Mouse (Mus musculus) brain, embryonic 14.5 days (tissue): ENCODE data around the gene Carmil1. TPM values are rescaled to one million over a fixed set of nuclear protein-coding genes. Genes with fewer than 3 reads are reported as not detected.

Source experiments
- DNase-seq: peaks from one replicate; pipeline ENCODE4 v3.0.0-alpha.2; 2011; ENCODE audit warnings: low read depth
- CTCF ChIP-seq: fragments of 200-500 bp; IDR thresholded peaks from 2 replicates; pipeline ENCODE4 v1.5.1; 2012; ENCODE audit warnings: inconsistent platforms, mild to moderate bottlenecking, moderate library complexity, borderline replicate concordance; ENCODE audit not compliant: insufficient read depth, insufficient read length; ENCODE audit errors: extremely low read depth
- POLR2A ChIP-seq: fragments of 200-500 bp; IDR thresholded peaks from 2 replicates; pipeline ENCODE4 v1.6.1; 2012; ENCODE audit warnings: mild to moderate bottlenecking, inconsistent platforms, borderline replicate concordance; ENCODE audit not compliant: poor library complexity, insufficient read depth, insufficient read length, severe bottlenecking; ENCODE audit errors: extremely low read depth
- polyA plus RNA-seq: library from polyadenylated mRNA; depleted of rRNA; stranded (reverse); fragments of >200 nt; gene quantifications from 2 replicates; pipeline ENCODE4 v1.2.3, GENCODE M21; 2012

Carmil1 gene
- polyA plus RNA-seq, 1 experiment, result 20.1 TPM

- no peak for DNase-seq
- TF ChIP-seq POLR2A (no peak), CTCF (no peak)
These were observed 215.1 kb downstream of the Carmil1 start for GRCm38 (mm10) chr13:24065536-24065935.

GRCm38 (mm10) chr13:24062770-24063169 is 217.8 kb downstream of the Carmil1 start:
- TF ChIP-seq POLR2A (no peak), CTCF (no peak)
- peak; percentile 86 for DNase-seq

- TF ChIP-seq CTCF (no peak), POLR2A (no peak)
- DNase-seq, result peak; percentile 63
These were observed 225.3 kb downstream of the Carmil1 start for GRCm38 (mm10) chr13:24055072-24055869.

GRCm38 (mm10) chr13:24051496-24051895 is 229.1 kb downstream of the Carmil1 start:
- TF ChIP-seq POLR2A, result no peak
- TF ChIP-seq CTCF, result no peak
- DNase-seq, result no peak

GRCm38 (mm10) chr13:24050330-24050729 is 230.3 kb downstream of the Carmil1 start:
- TF ChIP-seq CTCF, result no peak
- TF ChIP-seq POLR2A, result no peak
- peak; percentile 32 for DNase-seq

GRCm38 (mm10) chr13:24049267-24050034 is 231.1 kb downstream of the Carmil1 start:
- DNase-seq, result peak; percentile 95
- TF ChIP-seq POLR2A (no peak), CTCF (no peak)

- TF ChIP-seq CTCF (no peak), POLR2A (no peak)
- DNase-seq, result no peak
These were observed 232.0 kb downstream of the Carmil1 start for GRCm38 (mm10) chr13:24048611-24049010.

- peak; percentile 70 for DNase-seq
These were observed 235.3 kb downstream of the Carmil1 start for GRCm38 (mm10) chr13:24045271-24045670.

GRCm38 (mm10) chr13:24040221-24040620 is 240.4 kb downstream of the Carmil1 start:
- TF ChIP-seq POLR2A, result no peak
- TF ChIP-seq CTCF, result no peak

More at GRCm38 (mm10) chr13:24045271-24045670, 235.3 kb downstream of the Carmil1 start:
- TF ChIP-seq POLR2A (no peak), CTCF (no peak)

GRCm38 (mm10) chr13:24037502-24037901 is 243.1 kb downstream of the Carmil1 start:
- no peak for DNase-seq
- TF ChIP-seq POLR2A (no peak), CTCF (no peak)

More at GRCm38 (mm10) chr13:24040221-24040620, 240.4 kb downstream of the Carmil1 start:
- peak; percentile 62 for DNase-seq

- TF ChIP-seq POLR2A (no peak), CTCF (no peak)
- no peak for DNase-seq
These were observed 244.4 kb downstream of the Carmil1 start for GRCm38 (mm10) chr13:24036150-24036549.

GRCm38 (mm10) chr13:24027191-24028170 is 253.1 kb downstream of the Carmil1 start:
- DNase-seq, result peak; percentile 86
- no peak for TF ChIP-seq POLR2A
- TF ChIP-seq CTCF, result no peak
